Mouse (Mus musculus): ENCODE data around the gene Lrrc75a.

- TF ChIP-seq POLR2A (IDR thresholded peaks at IDR 0.05; ENCODE audit: borderline replicate concordance, extremely low read depth, low read depth, low read length) = no peak
- TF ChIP-seq CTCF (IDR thresholded peaks at IDR 0.05; ENCODE audit: insufficient read depth, low read length) = no peak
Measured at GRCm38 (mm10) chr11:62622850-62623249, 25.5 kb downstream of the Lrrc75a start.
